In genomic region chr8:105966692-105967311, GRCm38 (mm10) we compare ENCODE assay signal across 8 mouse cellular contexts. TPM values are rescaled to one million over a fixed set of nuclear protein-coding genes. Genes with fewer than 3 reads are reported as not detected.
DNase-seq lines count a peak whose midpoint lies in the region; ATAC-seq and TF ChIP-seq lines count a peak whose summit lies in the region.

No protein-coding gene starts in this region.

- TF ChIP-seq CTCF in layer of hippocampus, adult 2 months (conservative IDR thresholded peaks at IDR 0.05), result no peak
- TF ChIP-seq CTCF in cerebellum, adult 2 months (IDR thresholded peaks at IDR 0.05; ENCODE audit: borderline replicate concordance, insufficient read depth, low read depth, low read length), result no peak

- H3K9me3 ChIP-seq in embryonic facial prominence, embryonic 10.5 days, result no peaks in the 10 kb centered on the region
- no peaks in the 10 kb centered on the region for H3K9me3 ChIP-seq in lung, embryonic 15.5 days
- H3K9me3 ChIP-seq in stomach, embryonic 14.5 days (ENCODE audit: control insufficient read depth, low read depth, low read length), result no peaks in the 10 kb centered on the region

- DNase-seq in layer of hippocampus, adult 2 months (ENCODE audit: low spot score in 2 of 2), result no peak
- DNase-seq in layer of hippocampus, adult 9-10 months (ENCODE audit: low spot score), result no peak
- peak; percentile 79 for DNase-seq in embryonic facial prominence, embryonic 10.5 days (ENCODE audit: low spot score)
- DNase-seq in urinary bladder, adult 18-20 months (ENCODE audit: low spot score in 2 of 2), result no peak
- DNase-seq in cerebellum, adult 2 months, result no peak

- peaks cover 38% of the 10 kb centered on the region for H3K4me1 ChIP-seq in embryonic facial prominence, embryonic 10.5 days
- H3K4me1 ChIP-seq in lung, embryonic 15.5 days, result peaks cover 29% of the 10 kb centered on the region
- peaks cover 16% of the 10 kb centered on the region for H3K4me1 ChIP-seq in stomach, embryonic 14.5 days (ENCODE audit: control insufficient read depth, insufficient read depth, low read length)
- H3K4me1 ChIP-seq in cerebellum, adult 2 months (ENCODE audit: control insufficient read depth, insufficient read depth, low read length), result peaks cover 3% of the 10 kb centered on the region; the same call in 1 of the 2 replicates

- 8% methylated on average over 19 of the region's 19 CpGs for WGBS in embryonic facial prominence, embryonic 10.5 days
- 7% methylated on average over 19 of the region's 19 CpGs for WGBS in lung, embryonic 15.5 days
- WGBS in stomach, embryonic 14.5 days, result 9% methylated on average over 19 of the region's 19 CpGs
- WGBS in cerebellum, adult 2 months, result 17% methylated on average over 19 of the region's 19 CpGs

- no peak overlapping the region for H3K9ac ChIP-seq in lung, embryonic 15.5 days
- no peak overlapping the region for H3K9ac ChIP-seq in stomach, embryonic 14.5 days (replicated peaks; ENCODE audit: low read depth, low read length)

- peak; percentile 23 to 51; a peak in 2 of 4 replicates for ATAC-seq in hematopoietic stem cell, adult 5-6 weeks (replicated peaks in 1 of 2; ENCODE audit: insufficient read depth in 1 of 2, low FRiP score in 2 of 2, low TSS enrichment in 1 of 2, low read depth in 1 of 2, poor library complexity in 2 of 2, severe bottlenecking in 2 of 2)
- peak; percentile 68 for ATAC-seq in lung, embryonic 15.5 days (ENCODE audit: borderline replicate concordance, extremely low read depth, low FRiP score, low TSS enrichment)
- peak; percentile 25; the same call in 1 of the 2 replicates for ATAC-seq in stomach, embryonic 14.5 days (ENCODE audit: insufficient number of reproducible peaks, insufficient read depth, low FRiP score, low read depth)

- H3K36me3 ChIP-seq in embryonic facial prominence, embryonic 10.5 days (replicated peaks), result 0 out of 2 replicates have a peak, but pooled peaks cover 2% of the 10 kb centered on the region
- H3K36me3 ChIP-seq in lung, embryonic 15.5 days, result 0 out of 2 replicates have a peak, but pooled peaks cover 3% of the 10 kb centered on the region
- no peaks in the 10 kb centered on the region for H3K36me3 ChIP-seq in stomach, embryonic 14.5 days (ENCODE audit: control insufficient read depth, insufficient read depth, low read length)

- peaks cover 30% of the 10 kb centered on the region for H3K27me3 ChIP-seq in embryonic facial prominence, embryonic 10.5 days (replicated peaks; ENCODE audit: low read depth, poor library complexity, severe bottlenecking)
- H3K27me3 ChIP-seq in lung, embryonic 15.5 days, result no peaks in the 10 kb centered on the region
- no peaks in the 10 kb centered on the region for H3K27me3 ChIP-seq in stomach, embryonic 14.5 days (ENCODE audit: control insufficient read depth, insufficient read depth, low read length)
- H3K27me3 ChIP-seq in cerebellum, adult 2 months (ENCODE audit: control insufficient read depth, insufficient read depth, low read length), result peaks cover 4% of the 10 kb centered on the region; the same call in 1 of the 2 replicates

- H3K4me3 ChIP-seq in layer of hippocampus, adult 2 months, result peak overlapping the region; percentile 62
- peak overlapping the region; percentile 72 for H3K4me3 ChIP-seq in embryonic facial prominence, embryonic 10.5 days
- peak overlapping the region; percentile 96 for H3K4me3 ChIP-seq in lung, embryonic 15.5 days
- peak overlapping the region; percentile 79; the same call in 1 of the 2 replicates for H3K4me3 ChIP-seq in stomach, embryonic 14.5 days (ENCODE audit: low read depth, low read length)
- H3K4me3 ChIP-seq in cerebellum, adult 2 months (replicated peaks; ENCODE audit: insufficient read depth, low read depth, low read length), result no peak overlapping the region

- H3K27ac ChIP-seq in layer of hippocampus, adult 2 months, result no peak overlapping the region
- peak overlapping the region; percentile 85 for H3K27ac ChIP-seq in embryonic facial prominence, embryonic 10.5 days (replicated peaks)
- peak overlapping the region; percentile 94 for H3K27ac ChIP-seq in lung, embryonic 15.5 days
- H3K27ac ChIP-seq in stomach, embryonic 14.5 days (ENCODE audit: low read length), result peak overlapping the region; percentile 79
- no peak overlapping the region for H3K27ac ChIP-seq in cerebellum, adult 2 months (ENCODE audit: insufficient read depth, low read length)

- peak overlapping the region; percentile 71 for H3K4me2 ChIP-seq in lung, embryonic 15.5 days
- peak overlapping the region; percentile 71 for H3K4me2 ChIP-seq in stomach, embryonic 14.5 days (replicated peaks; ENCODE audit: low read depth, low read length)

- no peak for TF ChIP-seq POLR2A in cerebellum, adult 2 months (IDR thresholded peaks at IDR 0.05; ENCODE audit: borderline replicate concordance, insufficient read depth, low read length)

RNA-seq across cellular contexts. Expression of gene Slc12a4, which starts 0.9 kb away (rescaled TPM):
- 10 to 100 TPM; 19.4 to 26.6 TPM for total RNA-seq in layer of hippocampus, adult 2 months (2021)
- 31.0 and 33.9 TPM in 2 replicates for polyA plus RNA-seq in embryonic facial prominence, embryonic 10.5 days (2016; fragmentation: Nextera tagmentation; extraction: Ambion mirVana)
- total RNA-seq in hematopoietic stem cell, adult 5-6 weeks (2017), result 1.4 and 8.0 TPM in 2 replicates
- polyA plus RNA-seq in lung, embryonic 15.5 days (2015; fragmentation: Nextera tagmentation; extraction: Ambion mirVana), result 37.1 and 37.7 TPM in 2 replicates
- 38.1 and 39.3 TPM in 2 replicates for polyA plus RNA-seq in stomach, embryonic 14.5 days (2014; fragmentation: Nextera tagmentation; extraction: Ambion mirVana)
- 34.9 and 36.1 TPM in 2 replicates for polyA plus RNA-seq in cerebellum, adult 2 months (2012; rRNA removed)

RNA-seq across cellular contexts. Expression of gene Dpep3, which starts 12.4 kb away (rescaled TPM):
- total RNA-seq in layer of hippocampus, adult 2 months (2021), result not detected
- not detected in 2 replicates for polyA plus RNA-seq in embryonic facial prominence, embryonic 10.5 days (2016; fragmentation: Nextera tagmentation; extraction: Ambion mirVana)
- total RNA-seq in hematopoietic stem cell, adult 5-6 weeks (2017), result not detected in 2 replicates
- not detected in 2 replicates for polyA plus RNA-seq in lung, embryonic 15.5 days (2015; fragmentation: Nextera tagmentation; extraction: Ambion mirVana)
- not detected in 2 replicates for polyA plus RNA-seq in stomach, embryonic 14.5 days (2014; fragmentation: Nextera tagmentation; extraction: Ambion mirVana)
- polyA plus RNA-seq in cerebellum, adult 2 months (2012; rRNA removed), result not detected in 2 replicates

RNA-seq across cellular contexts. Expression of gene Lcat, which starts 23.6 kb away (rescaled TPM):
- total RNA-seq in layer of hippocampus, adult 2 months (2021), result 10 to 100 TPM; 37.6 to 40.6 TPM
- polyA plus RNA-seq in embryonic facial prominence, embryonic 10.5 days (2016; fragmentation: Nextera tagmentation; extraction: Ambion mirVana), result 1.7 and 2.4 TPM in 2 replicates
- total RNA-seq in hematopoietic stem cell, adult 5-6 weeks (2017), result not detected in 2 replicates
- 1.2 and 1.9 TPM in 2 replicates for polyA plus RNA-seq in lung, embryonic 15.5 days (2015; fragmentation: Nextera tagmentation; extraction: Ambion mirVana)
- polyA plus RNA-seq in stomach, embryonic 14.5 days (2014; fragmentation: Nextera tagmentation; extraction: Ambion mirVana), result 1.6 and 2.1 TPM in 2 replicates
- polyA plus RNA-seq in cerebellum, adult 2 months (2012; rRNA removed), result 106 and 110 TPM in 2 replicates

RNA-seq across cellular contexts. Expression of gene Dus2, which starts 24.3 kb away (rescaled TPM):
- 10 to 100 TPM; 21.0 TPM for total RNA-seq in layer of hippocampus, adult 2 months (2021)
- 21.0 and 24.9 TPM in 2 replicates for polyA plus RNA-seq in embryonic facial prominence, embryonic 10.5 days (2016; fragmentation: Nextera tagmentation; extraction: Ambion mirVana)
- total RNA-seq in hematopoietic stem cell, adult 5-6 weeks (2017), result 5.0 and 14.4 TPM in 2 replicates
- polyA plus RNA-seq in lung, embryonic 15.5 days (2015; fragmentation: Nextera tagmentation; extraction: Ambion mirVana), result 19.9 and 20.9 TPM in 2 replicates
- polyA plus RNA-seq in stomach, embryonic 14.5 days (2014; fragmentation: Nextera tagmentation; extraction: Ambion mirVana), result 22.8 and 23.6 TPM in 2 replicates
- polyA plus RNA-seq in cerebellum, adult 2 months (2012; rRNA removed), result 34.1 and 35.7 TPM in 2 replicates

RNA-seq across cellular contexts. Expression of gene Psmb10, which starts 28.6 kb away (rescaled TPM):
- 10 to 100 TPM; 53.0 to 61.6 TPM for total RNA-seq in layer of hippocampus, adult 2 months (2021)
- 30.5 and 36.8 TPM in 2 replicates for polyA plus RNA-seq in embryonic facial prominence, embryonic 10.5 days (2016; fragmentation: Nextera tagmentation; extraction: Ambion mirVana)
- 38.8 and 79.5 TPM in 2 replicates for total RNA-seq in hematopoietic stem cell, adult 5-6 weeks (2017)
- polyA plus RNA-seq in lung, embryonic 15.5 days (2015; fragmentation: Nextera tagmentation; extraction: Ambion mirVana), result 43.9 and 51.7 TPM in 2 replicates
- polyA plus RNA-seq in stomach, embryonic 14.5 days (2014; fragmentation: Nextera tagmentation; extraction: Ambion mirVana), result 40.0 and 42.6 TPM in 2 replicates
- polyA plus RNA-seq in cerebellum, adult 2 months (2012; rRNA removed), result 84.3 and 89.4 TPM in 2 replicates

Comparison
In these comparisons a context has a peak if more than half of its experiments do, and no peak if none do; other contexts are left out.
1. H3K27ac ChIP-seq: peak in embryonic facial prominence, embryonic 10.5 days (single experiment), lung, embryonic 15.5 days (single experiment) and stomach, embryonic 14.5 days (single experiment); none in layer of hippocampus, adult 2 months (single experiment) and cerebellum, adult 2 months (single experiment).
2. RNA of gene Lcat, which starts 23.6 kb away (polyA plus RNA-seq): 106 to 110 TPM in cerebellum, adult 2 months; 1.7 to 2.4 TPM in embryonic facial prominence, embryonic 10.5 days, 1.6 to 2.1 TPM in stomach, embryonic 14.5 days and 1.2 to 1.9 TPM in lung, embryonic 15.5 days; every median in the first group is over 10 times any median in the second.
3. Peak in every context shown above with its lines, with median percentiles within 50 percentile points of each other: ATAC-seq.